Mouse (Mus musculus): ENCODE measurements around the gene Slc9a9.

Slc9a9 gene

GRCm38 (mm10) chr9:95193672-95194071 lies 524.0 kb downstream of the Slc9a9 start:
- no peak for DNase-seq (ENCODE audit: low read depth, low spot score)

- DNase-seq (ENCODE audit: low read depth, low spot score), result no peak
These were observed 524.4 kb downstream of the Slc9a9 start for GRCm38 (mm10) chr9:95194158-95194557.

- DNase-seq (ENCODE audit: low read depth, low spot score), result no peak
These were observed 538.0 kb downstream of the Slc9a9 start for GRCm38 (mm10) chr9:95207661-95208060.

GRCm38 (mm10) chr9:95208681-95209080 lies 539.0 kb downstream of the Slc9a9 start:
- no peak for DNase-seq (ENCODE audit: low read depth, low spot score)

GRCm38 (mm10) chr9:95220009-95220408 lies 550.3 kb downstream of the Slc9a9 start:
- DNase-seq (ENCODE audit: low read depth, low spot score), result no peak

- DNase-seq (ENCODE audit: low read depth, low spot score), result no peak
These were observed 551.6 kb downstream of the Slc9a9 start for GRCm38 (mm10) chr9:95221310-95221709.

GRCm38 (mm10) chr9:95226986-95227385 lies 557.3 kb downstream of the Slc9a9 start:
- no peak for DNase-seq (ENCODE audit: low read depth, low spot score)

GRCm38 (mm10) chr9:95228123-95228522 lies 558.4 kb downstream of the Slc9a9 start:
- DNase-seq (ENCODE audit: low read depth, low spot score), result no peak

- no peak for DNase-seq (ENCODE audit: low read depth, low spot score)
These were observed 559.4 kb downstream of the Slc9a9 start for GRCm38 (mm10) chr9:95229147-95229546.

- DNase-seq (ENCODE audit: low read depth, low spot score), result no peak
These were observed 570.2 kb downstream of the Slc9a9 start for GRCm38 (mm10) chr9:95239900-95240299.

GRCm38 (mm10) chr9:95242628-95243195 lies 573.0 kb downstream of the Slc9a9 start:
- DNase-seq (ENCODE audit: low read depth, low spot score), result no peak

- no peak for DNase-seq (ENCODE audit: low read depth, low spot score)
These were observed 584.5 kb downstream of the Slc9a9 start for GRCm38 (mm10) chr9:95254162-95254561.

GRCm38 (mm10) chr9:95255844-95256243 lies 586.1 kb downstream of the Slc9a9 start:
- DNase-seq (ENCODE audit: low read depth, low spot score), result no peak

GRCm38 (mm10) chr9:95256680-95257316 lies 587.1 kb downstream of the Slc9a9 start:
- no peak for DNase-seq (ENCODE audit: low read depth, low spot score)

- no peak for DNase-seq (ENCODE audit: low read depth, low spot score)
These were observed 593.1 kb downstream of the Slc9a9 start for GRCm38 (mm10) chr9:95262851-95263250.

GRCm38 (mm10) chr9:95263867-95264509 lies 594.3 kb downstream of the Slc9a9 start:
- DNase-seq (ENCODE audit: low read depth, low spot score), result no peak

- no peak for DNase-seq (ENCODE audit: low read depth, low spot score)
These were observed 596.5 kb downstream of the Slc9a9 start for GRCm38 (mm10) chr9:95266179-95266578.

- DNase-seq (ENCODE audit: low read depth, low spot score), result no peak
These were observed 597.2 kb downstream of the Slc9a9 start for GRCm38 (mm10) chr9:95266924-95267323.

GRCm38 (mm10) chr9:95279590-95280344 lies 610.1 kb downstream of the Slc9a9 start:
- DNase-seq (ENCODE audit: low read depth, low spot score), result no peak

Data from WW6 (cell line).